Mouse (Mus musculus): Measurements from ENCODE around the gene Baiap2l1. TPM values are rescaled to one million over a fixed set of nuclear protein-coding genes. Genes with fewer than 3 reads are reported as not detected.
"Not testable (repeated sequence)": the region's sequence is repeated elsewhere in the genome, so short reads cannot be mapped to it uniquely, and the experiment has no call there.

Gene Baiap2l1
- total RNA-seq, 2 experiments from 2014 or later: 0.85 to 0.88 TPM

DNA sequence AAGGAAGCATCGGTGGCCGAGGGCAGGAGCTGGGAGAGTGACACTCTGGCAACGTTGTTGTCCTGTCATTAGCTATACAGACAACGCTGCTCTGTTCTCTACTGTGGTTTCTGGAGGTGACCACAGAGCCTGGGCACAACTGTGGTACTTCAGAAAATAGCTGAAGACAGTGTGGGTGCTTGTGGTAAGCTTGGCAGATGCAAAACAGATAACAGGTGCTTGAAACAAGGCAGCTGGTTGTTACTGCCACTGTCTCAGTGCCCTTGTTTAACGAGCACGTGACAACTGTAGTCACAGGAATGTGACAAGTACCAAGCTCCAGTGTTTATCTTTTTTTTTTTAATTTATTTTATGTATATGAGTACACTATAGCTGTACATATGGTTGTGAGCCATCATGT, 13.3 kb downstream of the Baiap2l1 start:
- DNase-seq: no peak

DNA sequence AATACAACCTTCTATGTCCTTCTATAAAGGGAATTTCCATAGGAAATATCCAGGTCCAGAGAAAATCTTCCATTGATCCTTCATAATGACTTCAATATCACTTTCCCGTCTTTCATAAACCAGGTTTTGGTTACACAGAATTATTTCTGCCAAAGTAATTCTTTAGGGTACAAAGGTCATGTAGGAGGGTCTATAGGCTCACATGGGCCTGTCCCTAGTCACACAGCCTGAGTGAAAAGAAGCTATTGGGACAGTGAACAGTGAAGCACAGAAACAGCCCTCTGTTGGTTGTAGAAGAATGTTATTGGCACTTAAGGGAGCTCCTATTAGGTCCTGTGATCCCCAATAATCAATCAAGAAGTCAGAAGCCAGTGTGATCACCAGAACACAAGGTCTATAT, 16.8 kb downstream of the Baiap2l1 start:
- no peak for DNase-seq

DNA sequence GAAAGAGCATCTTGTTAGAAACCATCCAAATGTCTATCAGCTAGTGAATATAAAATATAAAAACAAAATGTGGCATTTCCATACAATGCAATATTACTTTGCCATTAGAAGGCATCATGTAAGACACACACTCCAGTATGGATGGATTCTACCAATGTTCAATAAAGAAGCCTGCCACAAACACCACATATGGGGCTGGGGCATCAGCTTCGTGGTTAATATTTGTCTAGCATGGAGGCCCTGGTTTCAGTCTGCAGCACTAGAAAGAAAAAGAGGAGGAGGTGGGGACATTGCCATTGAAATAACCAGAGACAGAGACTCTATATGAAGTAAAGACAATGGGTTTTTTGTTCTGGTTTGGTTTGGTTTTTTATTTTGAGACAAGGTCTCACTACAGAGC, 19.1 kb downstream of the Baiap2l1 start:
- no peak for DNase-seq

DNA sequence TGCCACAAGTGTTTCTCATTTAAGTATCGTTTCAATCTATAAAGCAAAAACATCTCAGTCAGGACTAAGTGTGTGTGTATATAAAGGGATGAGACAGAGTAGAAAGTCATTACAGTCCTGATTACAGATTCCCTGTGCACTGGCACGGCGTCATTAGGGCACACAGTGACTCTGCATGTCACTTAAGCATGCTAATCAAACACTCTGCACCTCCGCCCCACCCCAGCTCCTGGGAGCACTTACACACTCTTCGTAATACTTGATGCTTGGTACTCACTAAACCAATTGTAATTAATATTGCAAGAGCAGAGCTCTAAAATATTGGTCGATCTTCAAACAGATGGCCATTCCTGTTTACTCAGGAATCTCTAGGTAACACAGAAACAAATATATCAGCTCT, 22.6 kb downstream of the Baiap2l1 start:
- not testable (repeated sequence) for DNase-seq

DNA sequence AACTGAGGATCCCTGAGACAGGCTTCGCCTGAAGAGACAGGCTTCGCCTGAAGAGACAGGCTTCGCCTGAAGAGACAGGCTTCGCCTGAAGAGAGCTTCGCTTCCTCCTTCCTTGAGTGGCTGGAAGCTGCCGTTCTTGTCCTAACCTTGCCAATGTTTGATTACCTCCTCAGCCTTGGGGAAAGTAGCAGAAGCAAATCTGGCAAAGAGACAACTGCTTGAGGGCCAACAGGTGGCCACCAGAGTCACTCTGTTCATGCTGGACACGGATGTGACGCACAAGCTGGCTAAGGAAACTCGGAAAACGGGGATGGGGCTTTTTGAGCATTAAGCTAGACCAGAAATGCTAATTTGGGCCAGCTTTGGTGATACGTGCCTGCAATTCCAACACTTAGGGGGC, 23.9 kb downstream of the Baiap2l1 start:
- no peak for DNase-seq

DNA sequence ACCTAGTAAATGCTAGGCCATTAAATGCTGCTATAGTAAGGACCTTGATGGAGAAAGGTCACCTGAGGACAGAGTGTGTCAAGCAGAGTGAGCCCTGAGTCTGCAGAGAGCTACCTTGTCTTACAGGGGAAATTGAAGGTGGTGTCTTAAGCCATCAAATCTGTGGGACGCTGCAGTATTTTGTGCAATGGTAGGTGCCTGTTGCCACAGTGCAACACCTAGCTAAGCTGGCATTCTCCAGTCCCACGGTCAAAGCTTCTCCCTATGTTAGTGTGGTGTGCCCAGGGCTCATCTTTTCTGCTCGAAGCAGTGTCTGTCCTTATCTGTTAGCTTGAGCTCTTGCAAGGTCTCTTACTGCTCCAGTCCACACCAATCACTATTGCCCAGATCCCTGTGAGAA, 35.2 kb downstream of the Baiap2l1 start:
- DNase-seq: no peak

DNA sequence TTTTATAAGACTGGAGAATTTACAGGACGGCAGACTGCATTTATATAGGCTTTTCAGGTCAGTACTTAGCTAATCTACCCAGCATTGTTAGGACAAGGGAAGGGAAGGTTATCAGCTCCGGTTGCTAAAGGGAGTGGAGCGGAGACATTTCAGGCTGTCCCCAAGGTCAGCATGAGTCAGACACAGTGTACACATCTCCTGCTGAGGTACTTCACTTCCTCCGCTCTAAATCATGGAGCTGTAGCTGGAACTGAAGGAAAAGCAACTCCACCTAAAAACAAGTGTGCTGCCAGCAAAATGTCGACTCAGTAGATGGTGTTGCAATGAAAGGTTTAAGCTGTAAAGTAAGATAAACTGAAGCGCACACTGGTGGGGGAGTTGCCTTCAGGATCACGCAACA, 36.2 kb downstream of the Baiap2l1 start:
- no peak for DNase-seq

DNA sequence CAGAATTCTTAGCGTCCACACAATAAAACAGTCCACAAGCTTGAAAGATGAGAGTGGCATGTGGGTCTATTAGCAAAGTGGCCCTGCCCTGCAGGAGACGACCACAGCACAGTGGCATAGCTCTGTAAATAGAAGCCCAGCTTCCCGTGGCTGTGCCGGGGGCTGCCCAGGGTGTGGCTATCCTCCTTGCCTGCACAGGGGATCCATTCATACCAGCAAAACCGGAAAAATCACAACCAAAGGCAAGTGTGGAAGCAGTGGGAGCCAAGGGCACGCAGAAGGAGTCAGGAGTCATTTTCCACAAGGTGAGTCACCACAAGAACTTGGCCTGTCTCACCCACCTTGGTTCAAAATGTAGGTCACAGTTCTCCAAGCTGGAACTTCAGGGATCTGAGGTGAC, 39.6 kb downstream of the Baiap2l1 start:
- no peak for DNase-seq

DNA sequence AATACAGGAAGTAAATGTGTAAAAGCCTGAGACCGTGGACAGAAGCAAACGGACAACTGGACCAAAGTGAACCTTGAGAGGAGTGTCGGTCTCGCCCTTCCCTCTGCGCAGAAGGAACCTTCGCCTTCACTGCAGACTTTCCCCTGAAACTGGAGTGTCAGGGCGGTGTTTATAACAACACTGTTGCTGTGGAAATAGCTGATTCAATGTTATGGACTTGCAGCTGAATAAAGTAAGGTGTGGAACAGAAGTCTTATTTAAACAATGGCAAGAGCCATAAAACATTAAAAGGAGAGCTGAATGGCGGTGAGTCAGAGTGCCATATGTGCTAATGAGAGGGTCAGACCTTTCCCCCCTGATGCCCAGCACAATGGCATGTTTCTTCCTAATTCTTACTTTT, 40.5 kb downstream of the Baiap2l1 start:
- no peak for DNase-seq

DNA sequence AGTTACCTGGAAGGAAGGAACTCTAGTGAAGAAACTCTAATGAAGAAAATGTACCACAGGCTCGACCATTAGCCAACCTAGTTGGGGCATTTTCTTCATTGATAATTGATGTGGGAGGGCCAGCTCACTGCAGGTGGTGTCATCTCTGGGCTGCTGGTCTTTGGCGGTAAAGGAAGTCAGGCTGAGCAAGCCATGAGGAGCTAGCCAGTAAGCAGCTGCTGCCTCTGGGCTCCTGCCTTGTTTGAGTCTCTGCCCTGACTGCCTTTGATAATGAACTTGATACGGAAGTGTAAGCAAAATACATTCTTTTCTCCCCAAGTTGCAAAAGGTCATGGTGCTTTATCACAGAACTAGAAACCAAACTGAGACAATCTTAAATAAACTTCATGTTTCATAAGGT, 41.5 kb downstream of the Baiap2l1 start:
- no peak for DNase-seq

DNA sequence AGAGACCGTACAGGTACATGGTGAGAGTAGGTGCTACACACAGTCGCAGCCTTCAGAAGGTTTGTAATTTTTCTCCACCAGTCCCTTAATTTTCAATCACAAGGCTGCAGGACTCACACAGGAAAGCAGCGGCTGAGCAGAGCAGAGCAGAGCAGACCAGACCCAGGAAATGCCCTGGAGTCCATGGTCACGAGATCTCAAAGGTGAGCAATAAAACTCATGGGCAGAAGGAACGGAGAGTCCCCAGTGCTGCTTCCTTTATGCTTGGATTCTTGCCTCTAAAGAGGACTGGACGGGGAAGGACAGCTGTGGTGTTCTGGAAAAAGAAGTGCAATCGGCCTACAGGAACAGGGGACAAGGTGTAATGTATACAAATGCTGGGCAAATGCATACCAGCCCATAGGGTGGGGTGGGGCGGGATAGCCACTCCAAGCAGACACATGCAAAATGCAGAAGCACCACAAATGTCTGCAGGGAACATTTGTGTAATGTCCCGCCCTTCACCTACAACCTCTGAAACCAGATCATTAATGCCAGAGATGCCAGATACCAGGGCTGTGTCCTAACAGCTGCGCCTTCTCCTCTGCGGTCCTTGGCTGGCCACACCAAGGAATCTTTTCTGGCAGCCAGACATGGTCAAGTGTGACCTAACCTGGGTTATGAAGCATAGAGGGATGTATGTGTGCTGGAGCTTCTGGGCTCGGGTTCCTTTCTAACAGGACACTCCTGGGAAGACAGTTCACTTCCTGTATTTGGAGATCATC, 43.0 kb downstream of the Baiap2l1 start:
- no peak for DNase-seq

DNA sequence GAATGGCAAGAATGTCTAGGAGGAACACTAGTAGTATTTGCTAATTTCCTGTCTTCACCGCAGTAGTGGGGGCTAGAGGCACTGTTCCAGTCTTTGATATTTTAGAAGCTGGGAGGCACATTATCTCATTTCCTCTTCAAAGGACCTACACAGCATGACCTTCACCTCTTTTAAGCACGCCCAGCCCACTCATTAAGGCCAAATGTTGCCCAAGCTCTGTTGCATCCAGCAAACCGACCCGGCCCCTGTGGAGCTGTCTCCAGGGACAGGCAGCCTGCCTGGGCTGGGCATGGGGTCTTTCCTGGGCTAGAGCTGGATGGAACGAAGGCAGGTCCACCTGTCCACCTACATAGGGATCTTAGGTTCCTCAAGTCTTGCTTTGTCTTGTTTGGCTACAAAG, 44.6 kb downstream of the Baiap2l1 start:
- no peak for DNase-seq

DNA sequence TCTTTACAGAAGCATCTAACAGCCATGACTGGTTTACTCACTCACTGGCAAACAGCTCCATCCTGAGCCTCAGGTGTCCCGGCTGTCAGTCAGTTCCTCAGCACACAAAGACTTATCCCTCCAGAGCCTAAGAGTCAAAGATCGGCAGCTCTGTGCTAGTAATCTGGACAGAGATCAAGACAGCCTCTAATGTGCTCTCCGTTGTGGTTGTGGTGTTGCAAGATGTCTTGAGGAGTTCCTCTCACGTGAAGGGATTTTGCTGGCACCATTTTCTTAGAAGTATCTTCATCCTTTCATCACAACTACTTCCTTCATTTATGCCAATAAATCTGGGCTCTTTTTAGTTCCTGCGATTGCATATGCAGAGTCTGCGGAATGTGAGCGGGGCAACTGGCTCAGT, 45.7 kb downstream of the Baiap2l1 start:
- DNase-seq: no peak

DNA sequence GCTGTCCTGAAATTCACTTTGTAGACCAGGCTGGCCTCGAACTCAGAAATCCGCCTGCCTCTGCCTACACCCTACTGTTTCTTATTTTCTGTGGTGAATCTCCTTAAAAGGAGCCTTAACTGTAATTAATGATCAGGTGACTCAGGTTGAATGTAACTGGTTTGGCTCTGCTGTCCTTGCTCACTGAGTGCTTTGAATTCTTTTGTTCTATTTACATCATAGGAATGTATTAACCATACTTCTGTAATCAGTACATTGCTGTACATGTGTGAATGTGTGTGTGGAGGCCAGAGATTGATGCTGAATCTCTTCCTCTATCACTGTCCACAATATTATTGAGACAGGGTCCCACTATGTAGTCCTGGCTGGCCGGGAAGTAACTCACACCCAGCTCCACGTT, 49.0 kb downstream of the Baiap2l1 start:
- DNase-seq: no peak

DNA sequence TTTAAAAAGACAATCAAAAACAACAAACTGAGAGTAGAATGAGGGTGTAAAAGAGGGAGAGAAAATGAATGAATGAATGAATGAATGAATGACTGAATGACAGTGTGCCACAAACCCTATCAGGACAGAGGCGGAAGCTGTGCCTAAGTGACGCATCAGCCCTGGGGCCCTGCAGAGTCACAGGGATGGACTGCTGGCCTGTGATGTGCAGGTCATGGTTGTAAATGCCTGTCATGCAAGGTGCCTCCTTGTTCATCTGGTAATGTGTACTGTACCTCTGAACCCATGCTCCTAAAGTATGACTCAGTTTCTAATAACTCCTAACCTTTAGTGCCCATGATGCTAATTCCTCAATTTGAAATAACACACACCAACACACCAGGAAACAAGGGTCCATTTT, 54.8 kb downstream of the Baiap2l1 start:
- DNase-seq: no peak

DNA sequence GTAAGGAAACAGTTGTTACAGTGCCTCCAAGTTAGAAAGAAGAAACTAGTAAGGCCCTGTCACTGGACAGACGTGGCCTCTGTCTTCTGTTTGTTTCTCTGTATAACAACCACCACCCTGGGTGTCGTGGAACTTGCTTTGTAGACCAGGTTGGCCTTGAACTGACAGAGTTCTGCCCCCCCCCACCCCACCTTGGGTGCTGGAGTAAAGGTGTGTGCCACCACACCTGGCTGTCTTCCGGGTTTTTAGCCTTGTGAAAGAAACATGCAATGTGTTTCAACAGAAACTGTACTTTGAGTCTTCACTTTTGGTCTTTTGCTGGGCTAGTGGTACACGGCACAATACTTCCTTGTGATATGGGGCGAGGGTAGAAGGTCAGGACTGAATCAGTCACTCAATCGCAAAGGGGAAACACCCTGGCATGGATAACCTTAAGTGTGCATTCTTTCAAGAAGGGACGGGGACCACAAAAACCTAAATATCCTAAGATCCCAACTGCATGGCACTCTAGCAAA, 61.8 kb downstream of the Baiap2l1 start:
- DNase-seq: no peak

DNA sequence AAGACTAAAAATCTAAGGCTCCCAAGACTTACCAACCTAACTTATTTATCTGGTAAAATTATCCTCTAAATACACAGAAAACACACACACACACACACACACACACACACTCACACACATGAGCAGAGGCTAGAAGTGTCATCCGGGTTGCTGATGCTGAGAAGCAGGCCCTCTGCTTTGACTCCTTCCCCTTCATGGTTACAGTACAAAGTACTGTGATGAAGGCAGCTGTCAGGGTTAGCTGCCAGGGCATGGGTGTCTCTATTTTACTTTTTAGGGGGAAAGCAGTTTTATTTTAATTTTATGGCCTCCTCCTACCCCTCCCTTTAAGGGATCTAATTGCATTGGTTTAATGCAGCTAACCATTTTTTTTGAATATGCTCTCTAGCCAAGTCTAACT, 62.6 kb downstream of the Baiap2l1 start:
- no peak for DNase-seq

DNA sequence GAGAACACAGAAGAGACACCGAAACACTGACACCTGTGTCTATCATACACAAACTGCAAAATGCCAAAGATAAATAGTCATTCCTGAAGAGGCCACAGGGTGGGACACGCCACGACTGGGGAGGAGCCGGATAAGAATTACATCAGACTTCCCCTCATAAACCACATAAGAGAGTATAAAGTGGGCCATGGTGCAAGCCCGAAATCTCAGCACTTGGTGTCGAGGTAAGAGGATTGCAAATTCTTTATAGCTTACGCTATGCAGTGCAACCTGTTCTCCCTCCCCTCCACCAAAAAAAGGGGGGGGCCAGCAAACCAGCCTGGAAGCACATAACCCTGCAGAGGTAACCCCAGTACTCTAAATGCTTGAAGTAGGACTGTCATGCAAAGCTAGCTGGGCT, 63.0 kb downstream of the Baiap2l1 start:
- no peak for DNase-seq

DNA sequence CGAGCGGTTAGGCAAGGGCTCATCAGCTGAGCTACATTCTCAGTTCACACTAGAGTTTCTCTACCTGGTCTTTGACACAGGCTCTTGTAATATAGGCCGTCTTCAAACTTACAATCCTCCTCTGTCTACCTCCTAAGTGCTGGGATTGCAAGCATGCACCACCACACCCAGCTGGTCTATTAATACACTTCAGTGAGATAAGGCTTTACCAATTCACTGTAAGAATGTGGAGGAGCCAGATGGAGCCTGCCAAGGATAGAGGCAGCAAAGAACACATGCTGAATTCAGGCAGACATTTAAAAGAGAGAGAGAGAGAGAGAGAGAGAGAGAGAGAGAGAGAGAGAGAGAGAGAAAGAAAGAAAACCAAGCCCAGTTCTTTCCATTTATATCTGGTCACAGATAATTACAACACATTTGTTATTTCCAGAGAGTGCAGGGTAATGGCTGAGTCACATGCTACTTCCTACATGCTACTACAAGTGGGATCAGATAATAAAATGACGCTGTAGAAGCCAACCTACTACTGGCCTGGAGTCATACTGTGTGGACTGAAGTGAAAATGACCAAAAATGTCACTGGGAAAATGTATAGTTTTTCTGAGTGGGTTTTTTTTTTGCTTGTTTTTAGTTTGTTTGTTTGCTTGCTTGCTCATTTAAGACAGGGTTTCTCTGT, 68.0 kb downstream of the Baiap2l1 start:
- no peak for DNase-seq

DNA sequence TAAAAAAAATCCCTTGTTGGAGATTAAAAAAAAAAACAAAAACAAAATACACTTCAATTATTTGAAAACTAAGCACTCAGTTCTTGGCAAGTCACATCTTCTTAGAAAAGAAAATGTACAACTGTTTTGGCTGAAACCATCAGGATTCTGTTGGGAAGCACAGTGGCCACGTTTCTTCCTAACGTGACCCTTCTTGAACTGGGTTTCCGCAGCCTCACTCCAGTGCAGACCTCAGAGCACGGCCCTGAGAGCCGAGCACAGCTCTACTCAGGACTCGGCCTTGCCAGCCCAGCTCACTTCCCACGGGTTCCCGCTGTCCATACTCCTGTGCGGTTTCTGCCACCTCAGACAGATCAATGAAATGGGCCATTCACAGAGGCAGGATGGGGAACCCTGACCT, 69.5 kb downstream of the Baiap2l1 start:
- DNase-seq: no peak

DNA sequence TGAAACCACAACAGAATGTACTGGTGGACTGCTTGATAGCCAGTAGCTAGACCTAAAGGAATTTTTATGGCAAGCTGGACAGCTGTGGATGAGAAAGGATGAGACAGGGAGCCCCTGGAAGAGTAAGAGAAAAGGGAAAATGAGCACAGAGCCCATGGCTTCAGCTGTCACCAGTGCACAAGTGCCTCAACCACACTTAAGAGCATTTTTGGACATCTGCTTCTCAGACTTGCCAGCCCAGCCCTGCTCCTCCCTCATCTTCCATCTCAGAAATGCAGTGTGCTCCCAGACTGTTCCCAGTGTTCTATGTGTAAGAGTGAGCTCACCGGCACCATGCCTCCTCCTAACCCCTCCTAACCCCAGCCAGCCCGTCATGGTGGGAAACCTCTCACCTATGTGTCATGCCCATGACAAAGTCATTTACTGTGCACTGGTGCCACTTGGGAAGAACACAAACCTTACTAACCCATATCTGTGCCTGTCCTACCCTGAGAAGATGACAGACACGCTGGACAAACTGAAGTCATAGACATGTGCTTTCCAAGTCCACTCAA, 70.6 kb downstream of the Baiap2l1 start:
- no peak for DNase-seq

DNA sequence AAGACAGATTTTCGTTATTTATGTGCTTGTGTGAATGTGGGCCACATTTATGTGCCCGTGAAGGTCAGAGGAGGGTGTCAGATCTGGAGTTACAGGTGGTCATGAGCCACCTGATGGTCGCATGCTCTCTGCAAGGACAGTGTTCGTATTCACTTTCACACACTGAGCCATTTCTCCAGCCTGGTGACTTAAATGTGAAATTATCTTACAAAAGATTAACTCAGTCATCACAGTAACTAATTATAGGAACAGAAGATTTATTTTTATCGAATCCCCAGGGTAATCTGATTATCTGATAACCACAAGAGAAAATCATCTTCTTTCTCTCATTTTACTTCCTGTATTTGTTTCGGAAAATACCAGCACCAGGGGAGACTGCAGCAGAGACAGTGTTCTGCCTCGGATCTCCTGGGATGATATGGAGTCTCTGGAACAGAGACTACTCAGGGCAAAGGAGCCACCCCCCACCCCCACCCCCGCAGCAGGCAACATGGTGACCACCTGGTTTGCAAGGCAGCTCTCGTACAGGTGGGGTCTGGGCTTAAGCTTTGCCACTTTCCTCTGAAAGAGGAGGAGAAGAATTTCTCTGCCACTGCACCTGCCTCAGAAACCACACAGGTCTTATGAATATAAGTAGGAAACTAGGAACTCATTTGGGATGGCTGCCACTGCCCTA, 71.2 kb downstream of the Baiap2l1 start:
- DNase-seq: no peak

DNA sequence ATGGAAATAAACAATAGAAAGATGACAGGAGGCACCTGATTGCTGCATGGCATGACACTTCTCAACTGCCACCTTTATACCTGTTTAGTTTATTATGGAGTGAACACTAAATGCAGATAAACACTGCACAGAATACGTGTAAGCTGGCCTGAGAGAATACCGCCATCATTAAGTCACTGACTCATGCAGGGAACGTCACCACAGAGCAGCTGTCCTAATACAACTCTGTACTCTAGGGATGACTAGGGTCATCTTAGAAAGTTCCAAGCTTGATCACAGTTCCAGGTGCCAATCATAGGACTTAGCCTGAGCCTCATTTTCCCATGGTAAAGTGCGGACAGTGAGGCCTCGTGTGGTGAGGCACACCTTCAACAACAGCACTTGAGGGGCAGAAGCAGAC, 73.3 kb downstream of the Baiap2l1 start:
- DNase-seq: no peak
